Mouse (Mus musculus) forebrain, postnatal 0 days (tissue): ENCODE results near the gene Fyn. TPM values are rescaled to one million over a fixed set of nuclear protein-coding genes. Genes with fewer than 3 reads are reported as not detected.

Experiments used
- ATAC-seq: fragments of 200-750 bp; cut with Nextera tagmentation; 2 replicates; pipeline ENCODE4 v1.8.0; 2017; ENCODE audit warnings: mild to moderate bottlenecking, moderate library complexity
- DNase-seq: peaks from one replicate; pipeline ENCODE4 v3.0.0-alpha.2; 2015
- H3K27ac ChIP-seq: fragments of 300-500 bp; sonication (generic); 2 replicates; pipeline ENCODE4 v1.5.1; 2014; ENCODE audit warnings: low read depth, mild to moderate bottlenecking, antibody characterized with exemption, low read length, moderate library complexity, mixed read lengths
- H3K27me3 ChIP-seq: fragments of 300-500 bp; sonication (generic); 2 replicates; pipeline ENCODE4 v1.6.1; 2014; ENCODE audit warnings: mild to moderate bottlenecking, low read length, mixed read lengths; ENCODE audit not compliant: insufficient read depth
- H3K36me3 ChIP-seq: fragments of 300-500 bp; sonication (generic); 2 replicates; pipeline ENCODE4 v1.6.1; 2014; ENCODE audit warnings: mild to moderate bottlenecking, moderate library complexity; ENCODE audit not compliant: insufficient read depth
- H3K4me1 ChIP-seq: fragments of 300-500 bp; sonication (generic); 2 replicates; pipeline ENCODE4 v1.6.1; 2014; ENCODE audit warnings: antibody characterized with exemption; ENCODE audit not compliant: insufficient read depth
- H3K4me2 ChIP-seq: fragments of 300-500 bp; sonication (generic); 2 replicates; pipeline ENCODE4 v1.6.1; 2014; ENCODE audit warnings: low read depth, mild to moderate bottlenecking, moderate library complexity
- H3K4me3 ChIP-seq: fragments of 300-500 bp; sonication (generic); 2 replicates; pipeline ENCODE4 v1.5.1; 2014; ENCODE audit warnings: low read depth, low read length, mixed read lengths
- H3K9ac ChIP-seq: fragments of 300-500 bp; sonication (generic); 2 replicates; pipeline ENCODE4 v1.6.1; 2014; ENCODE audit warnings: mild to moderate bottlenecking
- H3K9me3 ChIP-seq: fragments of 300-500 bp; sonication (generic); 2 replicates; pipeline ENCODE4 v1.6.1; 2016; ENCODE audit warnings: low read length
- CTCF ChIP-seq: sonication (generic); IDR thresholded peaks from 2 replicates; pipeline ENCODE4 v1.5.1; 2016; ENCODE audit warnings: antibody characterized with exemption, control low read depth, low read depth
- WGBS: fragments of 180-500 bp; shearing (Covaris S2); extraction: QIAGEN DNeasy Blood & Tissue Kit; methylation state at CpG from one replicate; pipeline ENCODE4 v1.1.7; 2014; 5-methylcytosine and 5-hydroxymethylcytosine counted together
- polyA plus RNA-seq: library from polyadenylated mRNA; unstranded; fragments of >200 nt; fragmentation: Nextera tagmentation; extraction: Ambion mirVana; gene quantifications from 2 replicates; pipeline ENCODE4 v1.2.1, GENCODE M21; 2015
- total RNA-seq: library from RNA; depleted of rRNA; stranded (reverse); fragments of >200 nt; gene quantifications from 2 replicates; pipeline ENCODE4 v1.2.3, GENCODE M21; 2014

Fyn gene
- total and polyA plus RNA-seq, 2 experiments from 2014 or later, result 85.8 to 155 TPM

- no peak for ATAC-seq
- no peak overlapping the region for H3K4me3 ChIP-seq
- H3K27me3 ChIP-seq, result no peaks in the 10 kb centered on the region
- peaks cover 33% of the 10 kb centered on the region for H3K36me3 ChIP-seq
- H3K4me2 ChIP-seq, result no peak overlapping the region
- no peaks in the 10 kb centered on the region for H3K9me3 ChIP-seq
- 31% methylated on average over 5 of the region's 5 CpGs for WGBS
- DNase-seq, result no peak
- no peak for TF ChIP-seq CTCF
- H3K27ac ChIP-seq, result no peak overlapping the region
- no peaks in the 10 kb centered on the region for H3K4me1 ChIP-seq
- H3K9ac ChIP-seq, result no peak overlapping the region
Observed at GRCm38 (mm10) chr10:39527113-39527512, 158.5 kb downstream of the Fyn start.

GRCm38 (mm10) chr10:39529179-39529578, 160.5 kb downstream of the Fyn start:
- 77% methylated on average over 14 of the region's 14 CpGs for whole genome bisulfite sequencing
- no peak overlapping the region for H3K9ac ChIP-seq
- no peaks in the 10 kb centered on the region for H3K9me3 ChIP-seq
- H3K36me3 ChIP-seq, result peaks cover 44% of the 10 kb centered on the region
- TF ChIP-seq CTCF, result no peak
- ATAC-seq (no peak), DNase-seq (no peak)
- no peaks in the 10 kb centered on the region for H3K27me3 ChIP-seq
- no peak overlapping the region for H3K4me3 ChIP-seq
- H3K27ac ChIP-seq, result no peak overlapping the region
- H3K4me1 ChIP-seq, result peaks cover 4% of the 10 kb centered on the region; the same call in 1 of the 2 replicates
- no peak overlapping the region for H3K4me2 ChIP-seq

GRCm38 (mm10) chr10:39532008-39532740, 163.5 kb downstream of the Fyn start:
- Histone ChIP-seq H3K27me3 (no peaks in the 10 kb centered on the region), H3K27ac (peak overlapping the region; percentile 50), H3K9me3 (no peaks in the 10 kb centered on the region), H3K36me3 (peaks cover 44% of the 10 kb centered on the region), H3K9ac (no peak overlapping the region), H3K4me2 (no peak overlapping the region), H3K4me1 (peaks cover 4% of the 10 kb centered on the region; the same call in 1 of the 2 replicates), H3K4me3 (no peak overlapping the region)
- TF ChIP-seq CTCF, result no peak
- DNase-seq (no peak), ATAC-seq (no peak)
- 68% methylated on average over 20 of the region's 20 CpGs for WGBS

DNA sequence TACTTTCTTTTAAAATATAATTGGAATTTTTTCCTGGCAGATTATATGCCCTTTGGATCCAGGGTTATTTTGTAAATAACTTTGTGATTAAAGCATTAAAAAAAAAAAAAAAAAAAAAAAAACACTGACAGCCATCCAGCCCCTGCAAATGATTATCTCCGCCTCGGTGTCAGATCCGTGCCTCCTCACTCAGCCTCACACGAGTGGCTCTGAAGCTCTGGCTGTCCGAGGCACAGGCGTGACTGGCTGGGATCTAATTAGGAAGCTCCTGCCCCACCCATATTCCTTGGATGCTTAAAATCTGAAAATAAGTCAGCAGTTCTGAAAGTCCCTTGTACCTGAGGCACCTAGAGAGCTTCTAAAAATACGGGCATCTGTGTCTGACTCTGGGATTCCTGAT, 164.2 kb downstream of the Fyn start:
- TF ChIP-seq CTCF, result no peak
- no peaks in the 10 kb centered on the region for H3K9me3 ChIP-seq
- peaks cover 49% of the 10 kb centered on the region for H3K36me3 ChIP-seq
- H3K4me2 ChIP-seq, result no peak overlapping the region
- H3K9ac ChIP-seq, result no peak overlapping the region
- WGBS, result 55% methylated on average over 7 of the region's 7 CpGs
- ATAC-seq (no peak), DNase-seq (no peak)
- H3K27ac ChIP-seq, result no peak overlapping the region
- H3K4me1 ChIP-seq, result peaks cover 4% of the 10 kb centered on the region; the same call in 1 of the 2 replicates
- no peak overlapping the region for H3K4me3 ChIP-seq
- H3K27me3 ChIP-seq, result no peaks in the 10 kb centered on the region

- no peaks in the 10 kb centered on the region for H3K27me3 ChIP-seq
- no peaks in the 10 kb centered on the region for H3K9me3 ChIP-seq
- peaks cover 4% of the 10 kb centered on the region; the same call in 1 of the 2 replicates for H3K4me1 ChIP-seq
- no peak overlapping the region for H3K4me3 ChIP-seq
- peaks cover 53% of the 10 kb centered on the region for H3K36me3 ChIP-seq
- no peak for TF ChIP-seq CTCF
- ATAC-seq (peak; percentile 66), DNase-seq (no peak)
- no peak overlapping the region for H3K4me2 ChIP-seq
- WGBS, result 53% methylated on average over 9 of the region's 9 CpGs
- H3K9ac ChIP-seq, result no peak overlapping the region
- peak overlapping the region; percentile 67 for H3K27ac ChIP-seq
Observed at GRCm38 (mm10) chr10:39534324-39535026, 165.8 kb downstream of the Fyn start.

GRCm38 (mm10) chr10:39535347-39535746, 166.7 kb downstream of the Fyn start:
- 46% methylated on average over 3 of the region's 3 CpGs for WGBS
- Histone ChIP-seq H3K9ac (no peak overlapping the region), H3K9me3 (no peaks in the 10 kb centered on the region), H3K27ac (peak overlapping the region; percentile 67; the same call in 1 of the 2 replicates), H3K4me2 (no peak overlapping the region), H3K27me3 (no peaks in the 10 kb centered on the region), H3K4me3 (no peak overlapping the region), H3K4me1 (peaks cover 5% of the 10 kb centered on the region; the same call in 1 of the 2 replicates), H3K36me3 (peaks cover 53% of the 10 kb centered on the region)
- no peak for ATAC-seq
- no peak for DNase-seq
- no peak for TF ChIP-seq CTCF

DNA sequence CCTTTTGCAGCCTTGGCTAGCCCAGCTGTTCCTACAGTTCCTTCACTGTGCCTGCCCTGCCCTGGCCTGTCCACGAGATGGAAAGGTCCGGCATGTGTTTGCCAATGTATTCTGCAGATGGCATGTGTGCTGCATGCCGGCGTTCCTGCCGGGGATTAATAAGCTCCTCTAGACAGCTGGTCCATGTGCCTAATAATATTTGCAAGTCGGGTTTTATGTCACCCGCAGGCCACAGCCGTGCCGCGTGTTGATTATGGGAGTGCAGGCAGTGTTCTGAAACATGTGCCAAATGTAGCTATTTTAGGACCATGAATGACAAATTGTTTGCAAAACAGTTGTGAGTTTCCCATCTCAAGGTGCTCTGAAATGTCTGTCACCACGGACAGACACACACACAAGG, 167.6 kb downstream of the Fyn start:
- Histone ChIP-seq H3K36me3 (peaks cover 53% of the 10 kb centered on the region), H3K9me3 (no peaks in the 10 kb centered on the region), H3K9ac (no peak overlapping the region), H3K27me3 (no peaks in the 10 kb centered on the region), H3K4me1 (peaks cover 12% of the 10 kb centered on the region), H3K4me3 (no peak overlapping the region), H3K27ac (no peak overlapping the region), H3K4me2 (no peak overlapping the region)
- no peak for DNase-seq
- 35% methylated on average over 11 of the region's 11 CpGs for WGBS
- no peak for TF ChIP-seq CTCF
- ATAC-seq, result peak; percentile 12; the same call in 1 of the 2 replicates
